Mouse (Mus musculus) small intestine, adult 2 months (tissue): ENCODE results near the gene Olfr605.
"Not testable (repeated sequence)": the region's sequence is repeated elsewhere in the genome, so short reads cannot be mapped to it uniquely, and the experiment has no call there.

ENCODE experiments used
- CTCF ChIP-seq: fragments of 200-500 bp; IDR thresholded peaks from 2 replicates; pipeline ENCODE4 v1.5.1; 2012; ENCODE audit warnings: low read depth, mild to moderate bottlenecking, control low read depth, inconsistent platforms, low read length, moderate library complexity, mixed read lengths; ENCODE audit not compliant: insufficient replicate concordance, insufficient read length; ENCODE audit errors: extremely low read depth
- POLR2A ChIP-seq: fragments of 200-500 bp; IDR thresholded peaks from 2 replicates; pipeline ENCODE4 v1.6.1; 2012; ENCODE audit warnings: low read depth, mild to moderate bottlenecking, control low read depth, inconsistent platforms, low read length, moderate library complexity

DNA sequence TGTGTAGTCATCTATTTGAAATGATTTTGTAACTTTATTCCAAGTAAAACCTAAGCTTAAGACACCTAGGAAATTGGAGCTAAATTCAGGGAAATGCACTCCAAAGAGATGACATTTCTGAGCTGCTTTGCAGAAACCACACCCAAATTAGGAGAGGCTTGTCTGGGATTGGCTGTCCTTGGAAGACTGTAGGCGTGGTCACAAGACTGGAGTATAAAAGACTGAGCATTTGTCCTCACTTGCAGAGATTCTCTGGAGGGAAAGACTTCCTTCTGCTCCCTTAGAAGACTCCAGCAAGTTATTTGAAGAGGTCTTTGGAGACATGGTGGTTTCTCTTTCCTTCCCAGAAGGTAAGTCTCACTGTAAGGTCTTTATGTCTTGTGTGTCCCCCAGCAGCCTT lies 30.5 kb downstream of the Olfr605 start, which contains the start of gene Usp17lc:
- not testable (repeated sequence) for TF ChIP-seq CTCF, POLR2A
